Comparison of ENCODE assay signal across 9 mouse cellular contexts in genomic region chr11:101919660-101920059, GRCm38 (mm10). TPM values are rescaled to one million over a fixed set of nuclear protein-coding genes. Genes with fewer than 3 reads are reported as not detected.
A peak's percentile ranks its signal among the peaks of the same experiment; 100 is the strongest.
DNase-seq lines count a peak whose midpoint lies in the region; ATAC-seq and TF ChIP-seq lines count a peak whose summit lies in the region.
"Had no signal": no experiment of that assay in that cellular context is flagged by ENCODE, and none has a peak within 500 bp of the region (broad histone marks: within the 10 kb centered on the region; RNA-seq: fewer than 3 reads in every experiment).

No protein-coding gene starts in this region.

- peak; percentile 62 for ATAC-seq in heart, postnatal 0 days (ENCODE audit: insufficient read depth, low read depth)
- ATAC-seq in lung, embryonic 16.5 days (ENCODE audit: low read depth), result peak; percentile 73; the same call in 1 of the 2 replicates

- no peaks in the 10 kb centered on the region for H3K9me3 ChIP-seq in MEL (replicated peaks; ENCODE audit: insufficient read depth, low read length)
- no peaks in the 10 kb centered on the region for H3K9me3 ChIP-seq in forebrain, embryonic 10.5 days
- no peaks in the 10 kb centered on the region for H3K9me3 ChIP-seq in heart, postnatal 0 days (replicated peaks; ENCODE audit: control insufficient read depth, low read length)
- H3K9me3 ChIP-seq in lung, embryonic 16.5 days (ENCODE audit: control insufficient read depth, low read length), result no peaks in the 10 kb centered on the region

- TF ChIP-seq EP300 in MEL (IDR thresholded peaks at IDR 0.05; ENCODE audit: low read depth in 1 of 2, low read length in 2 of 2), result no peak
- no peak for TF ChIP-seq EP300 in heart, postnatal 0 days (IDR thresholded peaks at IDR 0.05; ENCODE audit: low read depth)

- TF ChIP-seq CTCF in MEL (IDR thresholded peaks at IDR 0.05 in 2 of 3, conservative IDR thresholded peaks at IDR 0.05 in 1 of 3; ENCODE audit: control insufficient read depth in 1 of 3, insufficient read depth in 1 of 3, low read depth in 2 of 3, low read length in 3 of 3, poor library complexity in 1 of 3, severe bottlenecking in 1 of 3), result peak; percentile 94 to 100 (median 99)
- peak; percentile 99 for TF ChIP-seq CTCF in heart, postnatal 0 days (IDR thresholded peaks at IDR 0.05; ENCODE audit: low read depth)

- peak; percentile 84 for DNase-seq in MEL (ENCODE audit: low read depth, low spot score)
- peak; percentile 62 for DNase-seq in c-Kit-positive CD71-negative TER-119-negative erythroid progenitor cells, embryonic 14.5 days (ENCODE audit: low read depth)
- peak; percentile 77 for DNase-seq in forebrain, embryonic 10.5 days (ENCODE audit: extremely low spot score, low spot score)
- peak; percentile 86 for DNase-seq in heart, postnatal 0 days (ENCODE audit: low spot score)
- peak; percentile 89 for DNase-seq in layer of hippocampus, adult 11-12 months (ENCODE audit: low spot score)
- DNase-seq in right cerebral cortex, adult 2 months (ENCODE audit: low spot score in 2 of 2), result peak; percentile 91 to 92
- peak; percentile 62 to 73 for DNase-seq in urinary bladder, adult 18-20 months (ENCODE audit: low spot score in 2 of 2)

- H3K27me3 ChIP-seq in MEL (ENCODE audit: control insufficient read depth in 1 of 2, insufficient read depth in 2 of 2, low read length in 2 of 2), result peaks cover 2 to 4% of the 10 kb centered on the region in 2 experiments; a peak in 3 of 4 replicates
- H3K27me3 ChIP-seq in forebrain, embryonic 10.5 days (ENCODE audit: poor library complexity, severe bottlenecking), result peaks cover 38% of the 10 kb centered on the region
- H3K27me3 ChIP-seq in heart, postnatal 0 days (ENCODE audit: control insufficient read depth, insufficient read depth, low read length), result no peaks in the 10 kb centered on the region
- H3K27me3 ChIP-seq in lung, embryonic 16.5 days (ENCODE audit: control insufficient read depth, insufficient read depth, low read depth, low read length), result no peaks in the 10 kb centered on the region; the same call in 1 of the 2 replicates

- no peaks in the 10 kb centered on the region for H3K4me1 ChIP-seq in MEL (ENCODE audit: control insufficient read depth in 1 of 2, insufficient read depth in 2 of 2, low read length in 2 of 2)
- peaks cover 7% of the 10 kb centered on the region; the same call in 1 of the 2 replicates for H3K4me1 ChIP-seq in forebrain, embryonic 10.5 days
- peaks cover 13% of the 10 kb centered on the region; the same call in 1 of the 2 replicates for H3K4me1 ChIP-seq in heart, postnatal 0 days (ENCODE audit: control insufficient read depth, insufficient read depth)
- H3K4me1 ChIP-seq in lung, embryonic 16.5 days (replicated peaks; ENCODE audit: control insufficient read depth, insufficient read depth, low read length), result no peaks in the 10 kb centered on the region

- no peak overlapping the region for H3K4me2 ChIP-seq in heart, postnatal 0 days (ENCODE audit: low read depth, low read length)
- no peak overlapping the region for H3K4me2 ChIP-seq in lung, embryonic 16.5 days (ENCODE audit: low read depth, low read length)

- no peak overlapping the region for H3K4me3 ChIP-seq in MEL (ENCODE audit: control insufficient read depth in 1 of 2, insufficient read depth in 1 of 2, low read depth in 2 of 2, low read length in 2 of 2)
- H3K4me3 ChIP-seq in forebrain, embryonic 10.5 days, result no peak overlapping the region
- no peak overlapping the region for H3K4me3 ChIP-seq in heart, postnatal 0 days (ENCODE audit: low read depth, low read length)
- H3K4me3 ChIP-seq in lung, embryonic 16.5 days (ENCODE audit: low read length), result no peak overlapping the region

- no peak for TF ChIP-seq POLR2A in MEL (IDR thresholded peaks at IDR 0.05; ENCODE audit: control insufficient read depth in 1 of 2, insufficient read depth in 1 of 2, low read depth in 1 of 2, low read length in 2 of 2, poor library complexity in 1 of 2)

- 2% methylated on average over 6 of the region's 6 CpGs for WGBS in forebrain, embryonic 10.5 days
- 2% methylated on average over 6 of the region's 6 CpGs for WGBS in heart, postnatal 0 days
- 0% methylated on average over 6 of the region's 6 CpGs for WGBS in lung, embryonic 16.5 days

- no peaks in the 10 kb centered on the region for H3K36me3 ChIP-seq in MEL (ENCODE audit: control insufficient read depth in 1 of 2, insufficient read depth in 2 of 2, low read length in 2 of 2)
- H3K36me3 ChIP-seq in forebrain, embryonic 10.5 days (replicated peaks), result no peaks in the 10 kb centered on the region
- H3K36me3 ChIP-seq in heart, postnatal 0 days (replicated peaks; ENCODE audit: control insufficient read depth, insufficient read depth, low read length), result no peaks in the 10 kb centered on the region
- no peaks in the 10 kb centered on the region for H3K36me3 ChIP-seq in lung, embryonic 16.5 days (ENCODE audit: control insufficient read depth, insufficient read depth, low read length)

- no peak overlapping the region for H3K27ac ChIP-seq in MEL (ENCODE audit: control insufficient read depth, low read depth, low read length)
- no peak overlapping the region for H3K27ac ChIP-seq in forebrain, embryonic 10.5 days
- no peak overlapping the region for H3K27ac ChIP-seq in heart, postnatal 0 days (ENCODE audit: low read depth)
- H3K27ac ChIP-seq in lung, embryonic 16.5 days (ENCODE audit: low read length), result no peak overlapping the region
- H3K27ac ChIP-seq: macrophage had no signal

- no peaks in the 10 kb centered on the region for H3K79me2 ChIP-seq in MEL (ENCODE audit: control insufficient read depth, insufficient read depth, low read length, poor library complexity)

- no peak overlapping the region for H3K9ac ChIP-seq in MEL (ENCODE audit: control insufficient read depth, low read depth, low read length, poor library complexity, severe bottlenecking)
- H3K9ac ChIP-seq in heart, postnatal 0 days (replicated peaks; ENCODE audit: low read depth, low read length), result no peak overlapping the region
- no peak overlapping the region for H3K9ac ChIP-seq in lung, embryonic 16.5 days (ENCODE audit: low read length)

- TF ChIP-seq RAD21 in MEL (IDR thresholded peaks at IDR 0.05; ENCODE audit: low read depth, low read length), result peak; percentile 100

TF ChIP-seq in MEL, 35 proteins besides CTCF, POLR2A, EP300 and RAD21:
- TF ChIP-seq USF2 (IDR thresholded peaks at IDR 0.05; ENCODE audit: borderline replicate concordance in 1 of 2, insufficient read depth in 1 of 2, low read depth in 1 of 2, low read length in 2 of 2) (no peak), KAT2A (conservative IDR thresholded peaks at IDR 0.05; ENCODE audit: low read depth, low read length) (no peak), HCFC1 (IDR thresholded peaks at IDR 0.05; ENCODE audit: low read depth, low read length) (no peak), SMC3 (IDR thresholded peaks at IDR 0.05; ENCODE audit: low read depth, low read length) (peak; percentile 100), RCOR1 (IDR thresholded peaks at IDR 0.05; ENCODE audit: low read depth, low read length) (peak; percentile 38; the same call in 1 of the 2 replicates), GABPA (IDR thresholded peaks at IDR 0.05; ENCODE audit: low read depth, low read length) (0 out of 2 replicates have a peak, but pooled peaks have one; percentile 29), ZKSCAN1 (IDR thresholded peaks at IDR 0.05; ENCODE audit: low read depth, low read length) (no peak), MYB (IDR thresholded peaks at IDR 0.05; ENCODE audit: low read depth, low read length) (no peak), NRF1 (IDR thresholded peaks at IDR 0.05; ENCODE audit: insufficient read depth, low read depth, low read length, poor library complexity, severe bottlenecking) (no peak), JUND (IDR thresholded peaks at IDR 0.05; ENCODE audit: low read depth, low read length) (peak; percentile 41; the same call in 1 of the 2 replicates), SIN3A (IDR thresholded peaks at IDR 0.05; ENCODE audit: low read length) (no peak), TCF12 (IDR thresholded peaks at IDR 0.05; ENCODE audit: low read depth, low read length) (no peak; the same call in 1 of the 2 replicates), E2F4 (IDR thresholded peaks at IDR 0.05; ENCODE audit: borderline replicate concordance, low read depth, low read length) (no peak), CHD1 (IDR thresholded peaks at IDR 0.05; ENCODE audit: low read depth, low read length) (no peak), ETS1 (IDR thresholded peaks at IDR 0.05; ENCODE audit: low read depth, low read length) (no peak), USF1 (IDR thresholded peaks at IDR 0.05; ENCODE audit: low read depth, low read length) (no peak), GATA1 (IDR thresholded peaks at IDR 0.05; ENCODE audit: low read depth, low read length) (no peak), MYC (IDR thresholded peaks at IDR 0.05; ENCODE audit: low read depth, low read length) (0 out of 2 replicates have a peak, but pooled peaks have one; percentile 37), ZC3H11A (IDR thresholded peaks at IDR 0.05; ENCODE audit: low read depth, low read length) (peak; percentile 100), CHD2 (IDR thresholded peaks at IDR 0.05; ENCODE audit: low read length) (no peak), NELFE (IDR thresholded peaks at IDR 0.05; ENCODE audit: low read depth, low read length) (no peak), MAX (IDR thresholded peaks at IDR 0.05; ENCODE audit: low read length) (peak; percentile 41; the same call in 1 of the 2 replicates), MAZ (IDR thresholded peaks at IDR 0.05; ENCODE audit: low read depth, low read length) (peak; percentile 67; the same call in 1 of the 2 replicates)

RNA-seq across cellular contexts. Expression of gene Meox1, which starts 25.5 kb away (rescaled TPM):
- not detected in 2 replicates for total RNA-seq in MEL (2012; rRNA removed)
- not detected for polyA plus RNA-seq in MEL (2012; ENCODE audit: insufficient read depth in 1 of 2, insufficient read length in 2 of 2, low read depth in 1 of 2, low replicate concordance in 2 of 2, missing spikeins in 1 of 2)
- 0.86 and 0.97 TPM in 2 replicates for polyA plus RNA-seq in forebrain, embryonic 10.5 days (2016; fragmentation: Nextera tagmentation; extraction: Ambion mirVana)
- 12.5 and 15.0 TPM in 2 replicates for total RNA-seq in heart, postnatal 0 days (2014; rRNA removed; ENCODE audit: low replicate concordance)
- 10.9 and 12.3 TPM in 2 replicates for polyA plus RNA-seq in heart, postnatal 0 days (2015; fragmentation: Nextera tagmentation; extraction: Ambion mirVana)
- 11.7 and 12.4 TPM in 2 replicates for polyA plus RNA-seq in lung, embryonic 16.5 days (2015; fragmentation: Nextera tagmentation; extraction: Ambion mirVana)
- polyA plus RNA-seq: macrophage had no signal

RNA-seq across cellular contexts. Expression of gene Sost, which starts 47.2 kb away (rescaled TPM):
- not detected in 2 replicates for total RNA-seq in MEL (2012; rRNA removed)
- not detected for polyA plus RNA-seq in MEL (2012; ENCODE audit: insufficient read depth in 1 of 2, insufficient read length in 2 of 2, low read depth in 1 of 2, low replicate concordance in 2 of 2, missing spikeins in 1 of 2)
- not detected in 2 replicates for polyA plus RNA-seq in forebrain, embryonic 10.5 days (2016; fragmentation: Nextera tagmentation; extraction: Ambion mirVana)
- total RNA-seq in heart, postnatal 0 days (2014; rRNA removed; ENCODE audit: low replicate concordance), result 6.5 and 21.2 TPM in 2 replicates
- 2.7 and 2.8 TPM in 2 replicates for polyA plus RNA-seq in heart, postnatal 0 days (2015; fragmentation: Nextera tagmentation; extraction: Ambion mirVana)
- polyA plus RNA-seq in lung, embryonic 16.5 days (2015; fragmentation: Nextera tagmentation; extraction: Ambion mirVana), result 0.53 and 0.63 TPM in 2 replicates
- polyA plus RNA-seq: macrophage had no signal
